8 mouse cellular contexts compared by ENCODE assay signal in genomic region chr5:51552483-51553091, GRCm38 (mm10). TPM values are rescaled to one million over a fixed set of nuclear protein-coding genes. Genes with fewer than 3 reads are reported as not detected.
A peak's percentile ranks its signal among the peaks of the same experiment; 100 is the strongest.
DNase-seq lines count a peak whose midpoint lies in the region; ATAC-seq and TF ChIP-seq lines count a peak whose summit lies in the region.

No protein-coding gene starts in this region.

- WGBS in forebrain, embryonic 13.5 days = under 1% methylated on average over 24 of the region's 24 CpGs
- 0% methylated on average over 24 of the region's 24 CpGs for WGBS in heart, embryonic 16.5 days
- under 1% methylated on average over 24 of the region's 24 CpGs for WGBS in kidney, postnatal 0 days
- WGBS in liver, embryonic 15.5 days (ENCODE audit: insufficient replicate concordance) = under 1% methylated on average over 24 of the region's 24 CpGs
- under 1% methylated on average over 24 of the region's 24 CpGs for WGBS in stomach, embryonic 16.5 days

- peak overlapping the region; percentile 66 for H3K4me2 ChIP-seq in forebrain, embryonic 13.5 days
- peak overlapping the region; percentile 55 for H3K4me2 ChIP-seq in heart, embryonic 16.5 days (ENCODE audit: low read depth, low read length)
- peak overlapping the region; percentile 72 for H3K4me2 ChIP-seq in kidney, postnatal 0 days (ENCODE audit: low read length)
- H3K4me2 ChIP-seq in liver, embryonic 15.5 days = peak overlapping the region; percentile 49
- H3K4me2 ChIP-seq in stomach, embryonic 16.5 days (ENCODE audit: low read depth, low read length) = peak overlapping the region; percentile 61

- peak; percentile 61 for ATAC-seq in forebrain, embryonic 13.5 days
- peak; percentile 43 for ATAC-seq in heart, embryonic 16.5 days (replicated peaks; ENCODE audit: extremely low read depth, insufficient read depth, low FRiP score)
- ATAC-seq in kidney, postnatal 0 days (replicated peaks; ENCODE audit: low FRiP score, low read depth) = peak; percentile 70
- ATAC-seq in liver, embryonic 15.5 days (ENCODE audit: insufficient read depth) = peak; percentile 65
- ATAC-seq in stomach, embryonic 16.5 days (ENCODE audit: insufficient read depth, low FRiP score) = peak; percentile 52

- H3K9me3 ChIP-seq in forebrain, embryonic 13.5 days (replicated peaks) = no peaks in the 10 kb centered on the region
- no peaks in the 10 kb centered on the region for H3K9me3 ChIP-seq in heart, embryonic 16.5 days (replicated peaks; ENCODE audit: control insufficient read depth, low read length)
- no peaks in the 10 kb centered on the region for H3K9me3 ChIP-seq in kidney, postnatal 0 days (replicated peaks; ENCODE audit: low read length)
- H3K9me3 ChIP-seq in liver, embryonic 15.5 days (replicated peaks) = no peaks in the 10 kb centered on the region
- H3K9me3 ChIP-seq in stomach, embryonic 16.5 days (replicated peaks; ENCODE audit: control insufficient read depth, low read length) = no peaks in the 10 kb centered on the region

- peak; percentile 37 for DNase-seq in CD4-positive helper T cell, adult 2 months (ENCODE audit: low read depth, low spot score)
- peak; percentile 39 for DNase-seq in brain, embryonic 18.5 days (ENCODE audit: low read depth, low spot score)
- DNase-seq in kidney, postnatal 0 days (ENCODE audit: low spot score) = peak; percentile 81
- peak; percentile 35 to 59 for DNase-seq in natural killer cell, adult 2 months (ENCODE audit: low spot score in 2 of 2)

- TF ChIP-seq CTCF in kidney, postnatal 0 days (IDR thresholded peaks at IDR 0.05; ENCODE audit: low read depth) = no peak

- H3K27ac ChIP-seq in forebrain, embryonic 13.5 days = peak overlapping the region; percentile 68
- H3K27ac ChIP-seq in heart, embryonic 16.5 days (ENCODE audit: low read length) = peak overlapping the region; percentile 98
- H3K27ac ChIP-seq in kidney, postnatal 0 days = peak overlapping the region; percentile 86
- H3K27ac ChIP-seq in liver, embryonic 15.5 days (replicated peaks) = peak overlapping the region; percentile 42; the same call in 1 of the 2 replicates
- H3K27ac ChIP-seq in stomach, embryonic 16.5 days (ENCODE audit: low read length) = peak overlapping the region; percentile 80

- H3K36me3 ChIP-seq in forebrain, embryonic 13.5 days (ENCODE audit: poor library complexity, severe bottlenecking) = no peaks in the 10 kb centered on the region
- H3K36me3 ChIP-seq in heart, embryonic 16.5 days (ENCODE audit: control insufficient read depth, insufficient read depth) = no peaks in the 10 kb centered on the region; the same call in 1 of the 2 replicates
- no peaks in the 10 kb centered on the region for H3K36me3 ChIP-seq in kidney, postnatal 0 days (ENCODE audit: insufficient read depth, low read length)
- no peaks in the 10 kb centered on the region for H3K36me3 ChIP-seq in liver, embryonic 15.5 days (replicated peaks)
- no peaks in the 10 kb centered on the region for H3K36me3 ChIP-seq in stomach, embryonic 16.5 days (ENCODE audit: control insufficient read depth, insufficient read depth, low read length)

- 0 out of 2 replicates have a peak, but pooled peaks cover 3% of the 10 kb centered on the region for H3K27me3 ChIP-seq in forebrain, embryonic 13.5 days
- no peaks in the 10 kb centered on the region for H3K27me3 ChIP-seq in heart, embryonic 16.5 days (ENCODE audit: control insufficient read depth, insufficient read depth, low read length)
- no peaks in the 10 kb centered on the region for H3K27me3 ChIP-seq in kidney, postnatal 0 days (ENCODE audit: insufficient read depth, low read length)
- H3K27me3 ChIP-seq in liver, embryonic 15.5 days = no peaks in the 10 kb centered on the region
- no peaks in the 10 kb centered on the region for H3K27me3 ChIP-seq in stomach, embryonic 16.5 days (ENCODE audit: control insufficient read depth, insufficient read depth, low read length)

- H3K4me3 ChIP-seq in forebrain, embryonic 13.5 days = peak overlapping the region; percentile 52
- peak overlapping the region; percentile 82 for H3K4me3 ChIP-seq in heart, embryonic 16.5 days (ENCODE audit: low read length)
- H3K4me3 ChIP-seq in kidney, postnatal 0 days (replicated peaks; ENCODE audit: low read depth, low read length) = peak overlapping the region; percentile 59
- peak overlapping the region; percentile 53 for H3K4me3 ChIP-seq in liver, embryonic 15.5 days (replicated peaks)
- peak overlapping the region; percentile 59 for H3K4me3 ChIP-seq in stomach, embryonic 16.5 days (replicated peaks; ENCODE audit: low read length)

- peak overlapping the region; percentile 53 for H3K9ac ChIP-seq in forebrain, embryonic 13.5 days
- peak overlapping the region; percentile 89 for H3K9ac ChIP-seq in heart, embryonic 16.5 days (ENCODE audit: low read length)
- H3K9ac ChIP-seq in kidney, postnatal 0 days (ENCODE audit: low read depth, low read length) = peak overlapping the region; percentile 64
- 0 out of 2 replicates have a peak overlapping the region, but pooled peaks have one; percentile 8 for H3K9ac ChIP-seq in liver, embryonic 15.5 days
- H3K9ac ChIP-seq in stomach, embryonic 16.5 days (ENCODE audit: low read length) = peak overlapping the region; percentile 52

- H3K4me1 ChIP-seq in forebrain, embryonic 13.5 days = peaks cover 14% of the 10 kb centered on the region
- peaks cover 18% of the 10 kb centered on the region for H3K4me1 ChIP-seq in heart, embryonic 16.5 days (ENCODE audit: control insufficient read depth, insufficient read depth, low read length)
- H3K4me1 ChIP-seq in kidney, postnatal 0 days (replicated peaks; ENCODE audit: insufficient read depth, low read length) = no peaks in the 10 kb centered on the region
- H3K4me1 ChIP-seq in liver, embryonic 15.5 days (replicated peaks) = no peaks in the 10 kb centered on the region
- H3K4me1 ChIP-seq in stomach, embryonic 16.5 days (ENCODE audit: control insufficient read depth, insufficient read depth, low read length) = peaks cover 6% of the 10 kb centered on the region

RNA-seq across cellular contexts. Expression of gene Ppargc1a, which starts 14.9 kb away (rescaled TPM):
- polyA plus RNA-seq in forebrain, embryonic 13.5 days (2015; fragmentation: Nextera tagmentation; extraction: Ambion mirVana) = 4.6 and 4.9 TPM in 2 replicates
- polyA plus RNA-seq in heart, embryonic 16.5 days (2015; fragmentation: Nextera tagmentation; extraction: Ambion mirVana) = 74.5 and 78.1 TPM in 2 replicates
- 30.1 and 32.1 TPM in 2 replicates for polyA plus RNA-seq in kidney, postnatal 0 days (2015; fragmentation: Nextera tagmentation; extraction: Ambion mirVana)
- polyA plus RNA-seq in liver, embryonic 15.5 days (2015; fragmentation: Nextera tagmentation; extraction: Ambion mirVana) = 2.7 and 3.1 TPM in 2 replicates
- 6.1 and 6.7 TPM in 2 replicates for polyA plus RNA-seq in stomach, embryonic 16.5 days (2015; fragmentation: Nextera tagmentation; extraction: Ambion mirVana)

Comparison
In these comparisons a context has a peak if more than half of its experiments do, and no peak if none do; other contexts are left out.
1. Peak in every context shown above with its lines: DNase-seq, ATAC-seq, H3K4me3 ChIP-seq and H3K27ac ChIP-seq.
2. H3K27ac ChIP-seq: peak in every context shown above with its lines; median percentile 98 in heart, embryonic 16.5 days; 86 in kidney, postnatal 0 days; 80 in stomach, embryonic 16.5 days; 68 in forebrain, embryonic 13.5 days; 42 in liver, embryonic 15.5 days.
3. H3K9ac ChIP-seq: peak in every context shown above with its lines; median percentile 89 in heart, embryonic 16.5 days; 64 in kidney, postnatal 0 days; 53 in forebrain, embryonic 13.5 days; 52 in stomach, embryonic 16.5 days; 8 in liver, embryonic 15.5 days.